Mouse (Mus musculus): ENCODE measurements around the gene Wee2. TPM values are rescaled to one million over a fixed set of nuclear protein-coding genes. Genes with fewer than 3 reads are reported as not detected.

Gene Wee2
- total RNA-seq (2015; ENCODE audit: low replicate concordance) (not detected in 2 replicates), total RNA-seq (2017; ENCODE audit: low replicate concordance) (not detected in 2 replicates)

- no peak for ATAC-seq (replicated peaks; ENCODE audit: low FRiP score, poor library complexity, severe bottlenecking)
These were observed at the start of gene Wee2 for GRCm38 (mm10) chr6:40438936-40439335. Gene Wee2 (plus strand): TSS chr6:40439088.

GRCm38 (mm10) chr6:40390975-40391374 is 47.9 kb upstream of the Wee2 start:
- ATAC-seq (replicated peaks; ENCODE audit: low FRiP score, poor library complexity, severe bottlenecking): no peak

GRCm38 (mm10) chr6:40393213-40393612 is 45.7 kb upstream of the Wee2 start:
- no peak for ATAC-seq (replicated peaks; ENCODE audit: low FRiP score, poor library complexity, severe bottlenecking)

GRCm38 (mm10) chr6:40402031-40402430 is 36.9 kb upstream of the Wee2 start:
- no peak for ATAC-seq (replicated peaks; ENCODE audit: low FRiP score, poor library complexity, severe bottlenecking)

GRCm38 (mm10) chr6:40403640-40404285 is 35.1 kb upstream of the Wee2 start:
- no peak for ATAC-seq (replicated peaks; ENCODE audit: low FRiP score, poor library complexity, severe bottlenecking)

GRCm38 (mm10) chr6:40411085-40411484 is 27.8 kb upstream of the Wee2 start:
- no peak for ATAC-seq (replicated peaks; ENCODE audit: low FRiP score, poor library complexity, severe bottlenecking)

GRCm38 (mm10) chr6:40413046-40413445 is 25.8 kb upstream of the Wee2 start:
- ATAC-seq (replicated peaks; ENCODE audit: low FRiP score, poor library complexity, severe bottlenecking): no peak

GRCm38 (mm10) chr6:40413565-40413964 is 25.3 kb upstream of the Wee2 start:
- ATAC-seq (replicated peaks; ENCODE audit: low FRiP score, poor library complexity, severe bottlenecking): no peak

- no peak for ATAC-seq (replicated peaks; ENCODE audit: low FRiP score, poor library complexity, severe bottlenecking)
These were observed 23.1 kb upstream of the Wee2 start for GRCm38 (mm10) chr6:40415799-40416198.

GRCm38 (mm10) chr6:40418386-40418785 is 20.5 kb upstream of the Wee2 start:
- no peak for ATAC-seq (replicated peaks; ENCODE audit: low FRiP score, poor library complexity, severe bottlenecking)

- ATAC-seq (replicated peaks; ENCODE audit: low FRiP score, poor library complexity, severe bottlenecking): no peak
These were observed 17.8 kb upstream of the Wee2 start for GRCm38 (mm10) chr6:40421099-40421498.

- no peak for ATAC-seq (replicated peaks; ENCODE audit: low FRiP score, poor library complexity, severe bottlenecking)
These were observed 15.9 kb upstream of the Wee2 start for GRCm38 (mm10) chr6:40423013-40423412.

- ATAC-seq (replicated peaks; ENCODE audit: low FRiP score, poor library complexity, severe bottlenecking): no peak
These were observed 15.1 kb upstream of the Wee2 start for GRCm38 (mm10) chr6:40423774-40424173.

- no peak for ATAC-seq (replicated peaks; ENCODE audit: low FRiP score, poor library complexity, severe bottlenecking)
These were observed 11.4 kb upstream of the Wee2 start for GRCm38 (mm10) chr6:40427441-40427840.

- no peak for ATAC-seq (replicated peaks; ENCODE audit: low FRiP score, poor library complexity, severe bottlenecking)
These were observed 10.2 kb upstream of the Wee2 start for GRCm38 (mm10) chr6:40428696-40429095.

- no peak for ATAC-seq (replicated peaks; ENCODE audit: low FRiP score, poor library complexity, severe bottlenecking)
These were observed 9.4 kb upstream of the Wee2 start for GRCm38 (mm10) chr6:40429521-40429931.

- ATAC-seq (replicated peaks; ENCODE audit: low FRiP score, poor library complexity, severe bottlenecking): no peak
These were observed 8.6 kb upstream of the Wee2 start for GRCm38 (mm10) chr6:40430251-40430650.

- no peak for ATAC-seq (replicated peaks; ENCODE audit: low FRiP score, poor library complexity, severe bottlenecking)
These were observed 8.0 kb upstream of the Wee2 start for GRCm38 (mm10) chr6:40430878-40431277.

- no peak for ATAC-seq (replicated peaks; ENCODE audit: low FRiP score, poor library complexity, severe bottlenecking)
These were observed 7.5 kb upstream of the Wee2 start for GRCm38 (mm10) chr6:40431356-40431755.

- no peak for ATAC-seq (replicated peaks; ENCODE audit: low FRiP score, poor library complexity, severe bottlenecking)
These were observed 7.1 kb upstream of the Wee2 start for GRCm38 (mm10) chr6:40431812-40432211.

- no peak for ATAC-seq (replicated peaks; ENCODE audit: low FRiP score, poor library complexity, severe bottlenecking)
These were observed 6.3 kb upstream of the Wee2 start for GRCm38 (mm10) chr6:40432346-40433275.

Measured in erythroid progenitor cell, adult 5-6 weeks (primary cell).